Mouse (Mus musculus): ENCODE measurements around the gene 1500009C09Rik. TPM values are rescaled to one million over a fixed set of nuclear protein-coding genes. Genes with fewer than 3 reads are reported as not detected.

Gene 1500009C09Rik
- polyA plus RNA-seq, 1 experiment from 2014 or later = 0.35 TPM

GRCm38 (mm10) chr15:82215332-82216046 lies 36.7 kb upstream of the 1500009C09Rik start:
- DNase-seq (ENCODE audit: low spot score) = no peak
- 38% methylated on average over 11 of the region's 11 CpGs for WGBS
- H3K4me1 ChIP-seq (ENCODE audit: control insufficient read depth, insufficient read depth, low read length) = peaks cover 3% of the 10 kb centered on the region

GRCm38 (mm10) chr15:82216142-82216827 lies 35.9 kb upstream of the 1500009C09Rik start:
- DNase-seq (ENCODE audit: low spot score) (no peak), ATAC-seq (replicated peaks; ENCODE audit: insufficient number of reproducible peaks, low FRiP score, low TSS enrichment, low read depth) (no peak)
- H3K36me3 ChIP-seq (replicated peaks; ENCODE audit: control insufficient read depth, insufficient read depth, low read depth, low read length) = no peaks in the 10 kb centered on the region
- no peaks in the 10 kb centered on the region for H3K9me3 ChIP-seq (replicated peaks; ENCODE audit: control insufficient read depth, low read length)
- H3K4me1 ChIP-seq (ENCODE audit: control insufficient read depth, insufficient read depth, low read length) = peaks cover 3% of the 10 kb centered on the region
- 44% methylated on average over 20 of the region's 20 CpGs for WGBS
- no peak overlapping the region for H3K9ac ChIP-seq (replicated peaks; ENCODE audit: low read length)
- H3K27me3 ChIP-seq (ENCODE audit: control insufficient read depth, insufficient read depth, low read length) = peaks cover 45% of the 10 kb centered on the region
- H3K27ac ChIP-seq (replicated peaks; ENCODE audit: low read depth, low read length) = no peak overlapping the region
- H3K4me3 ChIP-seq (ENCODE audit: low read depth, low read length) = no peak overlapping the region
- no peak overlapping the region for H3K4me2 ChIP-seq (ENCODE audit: low read depth, low read length)

More at GRCm38 (mm10) chr15:82215332-82216046, 36.7 kb upstream of the 1500009C09Rik start:
- Histone ChIP-seq H3K27ac (replicated peaks; ENCODE audit: low read depth, low read length) (no peak overlapping the region), H3K9me3 (replicated peaks; ENCODE audit: control insufficient read depth, low read length) (no peaks in the 10 kb centered on the region), H3K27me3 (ENCODE audit: control insufficient read depth, insufficient read depth, low read length) (peaks cover 53% of the 10 kb centered on the region), H3K36me3 (replicated peaks; ENCODE audit: control insufficient read depth, insufficient read depth, low read depth, low read length) (no peaks in the 10 kb centered on the region), H3K4me3 (ENCODE audit: low read depth, low read length) (no peak overlapping the region), H3K4me2 (ENCODE audit: low read depth, low read length) (no peak overlapping the region), H3K9ac (replicated peaks; ENCODE audit: low read length) (no peak overlapping the region)
- no peak for ATAC-seq (replicated peaks; ENCODE audit: insufficient number of reproducible peaks, low FRiP score, low TSS enrichment, low read depth)

GRCm38 (mm10) chr15:82217039-82217438 lies 35.2 kb upstream of the 1500009C09Rik start:
- Histone ChIP-seq H3K4me1 (ENCODE audit: control insufficient read depth, insufficient read depth, low read length) (no peaks in the 10 kb centered on the region; the same call in 1 of the 2 replicates), H3K4me2 (ENCODE audit: low read depth, low read length) (no peak overlapping the region)

GRCm38 (mm10) chr15:82217980-82218379 lies 34.2 kb upstream of the 1500009C09Rik start:
- H3K36me3 ChIP-seq (replicated peaks; ENCODE audit: control insufficient read depth, insufficient read depth, low read depth, low read length) = no peaks in the 10 kb centered on the region
- H3K4me3 ChIP-seq (ENCODE audit: low read depth, low read length) = no peak overlapping the region
- 24% methylated on average over 9 of the region's 9 CpGs for WGBS
- no peak overlapping the region for H3K4me2 ChIP-seq (ENCODE audit: low read depth, low read length)
- DNase-seq (ENCODE audit: low spot score) = no peak
- no peak for ATAC-seq (replicated peaks; ENCODE audit: insufficient number of reproducible peaks, low FRiP score, low TSS enrichment, low read depth)
- H3K4me1 ChIP-seq (ENCODE audit: control insufficient read depth, insufficient read depth, low read length) = no peaks in the 10 kb centered on the region; the same call in 1 of the 2 replicates
- H3K9me3 ChIP-seq (replicated peaks; ENCODE audit: control insufficient read depth, low read length) = no peaks in the 10 kb centered on the region
- H3K27me3 ChIP-seq (ENCODE audit: control insufficient read depth, insufficient read depth, low read length) = peaks cover 31% of the 10 kb centered on the region
- H3K27ac ChIP-seq (replicated peaks; ENCODE audit: low read depth, low read length) = no peak overlapping the region
- H3K9ac ChIP-seq (replicated peaks; ENCODE audit: low read length) = no peak overlapping the region

More at GRCm38 (mm10) chr15:82217039-82217438, 35.2 kb upstream of the 1500009C09Rik start:
- no peak overlapping the region for H3K4me3 ChIP-seq (ENCODE audit: low read depth, low read length)
- no peak overlapping the region for H3K27ac ChIP-seq (replicated peaks; ENCODE audit: low read depth, low read length)
- H3K27me3 ChIP-seq (ENCODE audit: control insufficient read depth, insufficient read depth, low read length) = peaks cover 37% of the 10 kb centered on the region
- DNase-seq (ENCODE audit: low spot score) (no peak), ATAC-seq (replicated peaks; ENCODE audit: insufficient number of reproducible peaks, low FRiP score, low TSS enrichment, low read depth) (no peak)
- H3K9me3 ChIP-seq (replicated peaks; ENCODE audit: control insufficient read depth, low read length) = no peaks in the 10 kb centered on the region
- 10% methylated on average over 7 of the region's 7 CpGs for WGBS
- H3K36me3 ChIP-seq (replicated peaks; ENCODE audit: control insufficient read depth, insufficient read depth, low read depth, low read length) = no peaks in the 10 kb centered on the region
- no peak overlapping the region for H3K9ac ChIP-seq (replicated peaks; ENCODE audit: low read length)

GRCm38 (mm10) chr15:82218778-82219666 lies 33.2 kb upstream of the 1500009C09Rik start:
- Histone ChIP-seq H3K36me3 (replicated peaks; ENCODE audit: control insufficient read depth, insufficient read depth, low read depth, low read length) (no peaks in the 10 kb centered on the region), H3K9me3 (replicated peaks; ENCODE audit: control insufficient read depth, low read length) (no peaks in the 10 kb centered on the region), H3K9ac (replicated peaks; ENCODE audit: low read length) (no peak overlapping the region), H3K4me2 (ENCODE audit: low read depth, low read length) (no peak overlapping the region), H3K4me3 (ENCODE audit: low read depth, low read length) (no peak overlapping the region), H3K27me3 (ENCODE audit: control insufficient read depth, insufficient read depth, low read length) (peaks cover 28% of the 10 kb centered on the region), H3K4me1 (ENCODE audit: control insufficient read depth, insufficient read depth, low read length) (peaks cover 2% of the 10 kb centered on the region; the same call in 1 of the 2 replicates), H3K27ac (replicated peaks; ENCODE audit: low read depth, low read length) (no peak overlapping the region)
- DNase-seq (ENCODE audit: low spot score) = no peak
- 75% methylated on average over 26 of the region's 26 CpGs for WGBS
- no peak for ATAC-seq (replicated peaks; ENCODE audit: insufficient number of reproducible peaks, low FRiP score, low TSS enrichment, low read depth)

GRCm38 (mm10) chr15:82220003-82220675 lies 32.1 kb upstream of the 1500009C09Rik start:
- Histone ChIP-seq H3K4me3 (ENCODE audit: low read depth, low read length) (no peak overlapping the region), H3K27me3 (ENCODE audit: control insufficient read depth, insufficient read depth, low read length) (peaks cover 32% of the 10 kb centered on the region), H3K27ac (replicated peaks; ENCODE audit: low read depth, low read length) (no peak overlapping the region), H3K36me3 (replicated peaks; ENCODE audit: control insufficient read depth, insufficient read depth, low read depth, low read length) (no peaks in the 10 kb centered on the region), H3K4me1 (ENCODE audit: control insufficient read depth, insufficient read depth, low read length) (peaks cover 2% of the 10 kb centered on the region; the same call in 1 of the 2 replicates), H3K4me2 (ENCODE audit: low read depth, low read length) (no peak overlapping the region), H3K9ac (replicated peaks; ENCODE audit: low read length) (no peak overlapping the region), H3K9me3 (replicated peaks; ENCODE audit: control insufficient read depth, low read length) (no peaks in the 10 kb centered on the region)
- no peak for ATAC-seq (replicated peaks; ENCODE audit: insufficient number of reproducible peaks, low FRiP score, low TSS enrichment, low read depth)
- no peak for DNase-seq (ENCODE audit: low spot score)
- WGBS = 63% methylated on average over 11 of the region's 12 CpGs

GRCm38 (mm10) chr15:82221104-82221860 lies 30.9 kb upstream of the 1500009C09Rik start:
- Histone ChIP-seq H3K9me3 (replicated peaks; ENCODE audit: control insufficient read depth, low read length) (no peaks in the 10 kb centered on the region), H3K4me2 (ENCODE audit: low read depth, low read length) (no peak overlapping the region), H3K4me3 (ENCODE audit: low read depth, low read length) (no peak overlapping the region), H3K9ac (replicated peaks; ENCODE audit: low read length) (no peak overlapping the region), H3K27ac (replicated peaks; ENCODE audit: low read depth, low read length) (no peak overlapping the region), H3K4me1 (ENCODE audit: control insufficient read depth, insufficient read depth, low read length) (0 out of 2 replicates have a peak, but pooled peaks cover 2% of the 10 kb centered on the region), H3K36me3 (replicated peaks; ENCODE audit: control insufficient read depth, insufficient read depth, low read depth, low read length) (no peaks in the 10 kb centered on the region), H3K27me3 (ENCODE audit: control insufficient read depth, insufficient read depth, low read length) (peaks cover 28% of the 10 kb centered on the region)
- ATAC-seq (replicated peaks; ENCODE audit: insufficient number of reproducible peaks, low FRiP score, low TSS enrichment, low read depth) (no peak), DNase-seq (ENCODE audit: low spot score) (no peak)
- WGBS = 48% methylated on average over 14 of the region's 14 CpGs

All from embryonic facial prominence, embryonic 11.5 days (tissue).